Mouse (Mus musculus) hindlimb bud, embryonic 11.5 days (tissue): ENCODE data around the gene Dhx38.

Source experiments
- DNase-seq: peaks from one replicate; pipeline ENCODE4 v3.0.0-alpha.2; 2012; ENCODE audit warnings: low read depth, low spot score; ENCODE audit errors: extremely low spot score

Dhx38 gene

DNA sequence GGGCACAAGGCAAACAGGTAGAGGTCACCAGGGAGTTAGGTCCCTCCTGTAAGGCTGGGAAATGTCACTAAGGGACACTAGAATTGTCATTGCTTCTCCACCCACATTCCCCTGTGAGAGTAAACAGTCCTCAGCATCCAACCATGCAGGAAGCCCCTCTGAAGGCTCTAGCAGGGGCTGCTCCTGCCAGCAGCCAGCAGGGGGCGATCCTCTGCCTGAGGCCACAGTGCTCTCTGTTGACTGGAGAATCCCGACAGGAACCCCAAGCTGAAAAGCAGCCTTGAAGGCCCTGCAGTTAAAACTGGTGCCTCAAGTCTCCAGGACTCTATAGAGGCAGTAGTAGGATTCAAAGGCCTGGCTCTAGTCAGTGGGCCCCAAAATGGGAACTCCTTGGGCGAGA is 14.0 kb downstream of the Dhx38 start:
- DNase-seq: no peak

DNA sequence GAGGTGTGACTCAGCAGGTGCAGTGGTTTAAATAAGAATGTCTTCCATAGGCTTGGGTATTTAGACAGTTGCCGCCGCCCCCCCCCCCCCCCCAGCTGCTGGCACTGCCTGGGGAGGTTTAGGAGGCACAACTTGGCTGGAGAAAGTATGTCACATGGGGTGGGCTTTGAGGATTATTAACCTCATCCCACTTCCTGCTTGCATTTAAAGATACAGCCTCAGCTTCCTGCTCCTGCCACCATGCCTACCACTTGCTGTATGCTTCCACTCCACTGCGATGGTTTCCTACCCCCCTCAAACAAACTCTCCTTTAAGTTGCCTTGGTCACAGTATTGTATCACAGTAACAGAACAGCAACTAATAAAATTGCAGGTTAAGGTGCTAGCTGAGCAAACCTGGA is 21.6 kb downstream of the Dhx38 start:
- no peak for DNase-seq

DNA sequence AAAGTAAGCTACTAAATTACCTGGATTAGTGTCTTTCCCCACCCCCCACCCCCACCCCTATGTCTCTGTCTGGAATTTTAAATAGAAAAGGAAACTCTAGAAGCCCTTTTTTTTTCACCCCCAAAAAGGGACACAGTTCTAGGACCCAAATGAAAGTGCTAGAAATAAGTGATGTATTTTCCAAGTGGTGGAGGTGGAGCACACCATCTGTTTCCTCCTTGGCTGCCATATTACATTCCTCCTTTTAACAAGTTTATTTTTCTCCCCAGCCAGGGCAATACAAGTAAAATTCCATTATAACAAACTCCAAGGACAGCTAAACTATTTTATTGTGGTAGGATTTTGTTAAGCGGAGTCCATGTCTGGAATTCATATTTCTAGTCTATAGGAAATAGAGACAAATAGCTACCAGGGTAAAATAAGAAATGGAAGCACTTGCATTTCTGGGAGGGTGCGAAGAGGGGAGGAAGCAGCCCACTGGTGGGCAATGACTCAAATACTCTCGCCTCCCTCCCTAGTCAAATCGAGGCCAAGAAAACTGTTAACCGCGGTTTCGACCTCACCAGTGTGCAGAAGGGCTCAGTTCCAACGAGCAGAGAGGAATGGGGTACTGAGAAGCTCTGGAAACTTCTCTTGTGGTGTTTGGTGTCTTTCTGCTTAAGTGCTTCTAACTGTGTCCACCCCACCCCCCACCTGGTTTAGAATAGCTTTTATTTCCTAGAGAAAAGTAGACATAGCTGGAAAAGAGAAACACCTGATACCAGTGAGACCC is 22.7 kb downstream of the Dhx38 start:
- no peak for DNase-seq

DNA sequence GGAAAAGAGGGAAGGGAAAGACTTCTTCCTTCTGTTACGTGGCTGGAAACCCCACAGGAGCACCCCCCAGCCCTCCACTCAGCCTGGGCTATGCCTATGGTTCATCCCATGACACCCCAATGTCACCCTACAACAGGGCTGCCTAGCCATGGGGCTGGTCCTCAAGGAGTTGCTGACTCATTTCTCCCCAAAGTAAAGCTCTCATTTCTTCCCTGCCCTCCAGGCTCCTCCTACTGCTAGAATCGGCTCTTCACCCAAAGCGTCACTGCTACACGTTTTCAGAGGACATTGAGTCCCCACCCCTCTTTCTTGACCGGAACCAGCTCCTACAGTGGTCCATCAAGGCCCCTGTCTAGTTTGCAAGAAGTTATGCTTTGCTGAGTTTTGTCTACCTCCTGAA is 23.5 kb downstream of the Dhx38 start:
- no peak for DNase-seq

DNA sequence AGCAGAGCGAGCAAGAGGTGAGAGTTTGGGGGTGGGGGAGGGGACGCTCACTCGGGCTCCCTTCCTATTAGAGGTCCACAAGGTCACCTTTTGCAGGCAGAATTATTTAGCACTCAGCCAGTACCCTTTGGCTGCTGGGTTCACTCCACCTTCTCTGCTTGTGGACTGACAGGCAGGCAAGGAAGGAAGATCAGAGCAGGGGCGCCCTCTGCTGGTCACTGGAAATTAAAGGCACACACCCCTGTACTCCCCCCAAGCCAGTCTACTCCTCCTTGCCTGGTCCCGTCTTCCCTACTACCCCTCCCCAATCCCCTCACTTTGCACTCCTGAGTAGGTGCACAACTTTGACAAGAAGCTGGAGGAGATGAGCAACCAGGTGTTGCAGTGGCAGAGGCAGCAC is 29.0 kb downstream of the Dhx38 start:
- peak; percentile 60 for DNase-seq

DNA sequence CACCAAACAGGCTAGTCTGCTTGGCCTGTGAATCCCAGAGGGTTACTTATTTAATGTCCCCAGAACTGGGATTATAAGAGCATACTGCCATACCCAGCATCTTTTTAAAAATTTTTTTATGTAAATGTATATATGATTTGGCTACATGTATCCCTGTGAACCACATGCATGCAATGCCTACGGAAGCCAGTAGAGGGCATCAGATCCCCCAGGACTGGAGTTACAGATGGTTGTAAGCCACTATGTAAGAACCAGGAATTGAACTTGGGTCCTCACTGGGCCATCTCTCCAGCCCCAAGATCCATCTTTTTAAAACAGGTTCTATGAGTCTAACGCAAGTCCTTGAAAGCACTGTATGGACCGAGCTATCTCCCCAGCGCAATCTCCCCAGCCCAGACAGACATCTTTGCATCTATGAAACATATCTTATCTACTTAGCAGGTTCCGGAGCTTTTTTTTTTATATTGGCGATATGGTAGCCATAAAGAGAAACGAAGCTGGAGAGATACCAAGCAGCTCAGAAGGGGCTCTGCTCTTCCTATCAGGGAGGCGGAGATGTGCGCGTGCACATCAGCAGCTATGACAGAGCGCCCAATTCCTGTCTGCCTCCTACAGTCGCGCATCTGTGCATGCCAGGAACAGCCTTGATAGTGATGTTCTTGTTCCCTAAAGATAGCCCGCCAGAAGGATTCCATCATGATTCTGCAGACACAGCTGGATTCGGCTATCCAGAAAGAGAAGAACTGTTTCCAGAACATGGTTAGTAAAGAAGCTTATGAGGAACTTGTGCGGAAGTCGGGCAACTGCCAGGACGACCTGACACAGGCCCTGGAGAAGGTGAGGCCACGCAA is 30.3 kb downstream of the Dhx38 start:
- peak; percentile 42 for DNase-seq

DNA sequence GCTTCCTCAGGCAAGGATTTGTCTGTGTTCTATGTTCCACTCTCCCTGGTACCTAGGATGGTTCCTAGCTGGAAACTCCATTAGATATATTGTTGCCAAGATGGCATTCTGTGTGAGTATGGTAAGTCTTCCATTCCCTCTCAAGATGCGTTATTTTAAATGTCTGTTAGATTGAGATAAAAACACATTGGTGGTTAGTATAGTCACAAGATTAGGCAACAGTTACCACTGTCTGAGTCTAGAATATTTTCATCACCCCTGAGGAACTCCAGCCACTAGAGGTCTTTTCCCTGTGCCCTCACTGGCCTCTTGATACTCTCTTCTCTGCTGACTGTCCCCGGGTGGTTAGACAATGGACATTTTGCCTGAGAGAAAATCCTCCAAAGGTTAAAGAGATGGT is 41.7 kb downstream of the Dhx38 start:
- DNase-seq: no peak

DNA sequence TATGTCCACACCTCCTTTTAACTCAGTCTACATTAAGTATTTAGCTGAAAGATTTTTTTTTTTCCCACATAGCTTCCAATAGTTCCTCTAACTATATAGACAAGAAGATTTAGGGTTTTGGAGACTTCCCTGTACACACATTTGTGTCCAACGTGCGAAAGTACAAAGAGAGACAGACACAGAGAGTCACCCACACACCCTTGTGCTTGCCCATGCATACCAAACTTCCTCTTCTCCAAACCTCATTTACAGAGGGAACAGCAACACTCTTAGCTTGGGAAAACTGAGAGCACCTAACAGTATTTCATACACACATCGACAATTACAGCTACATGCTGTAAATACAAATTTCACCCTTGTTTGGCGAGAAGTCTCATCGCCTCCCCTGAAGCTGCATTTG is 60.1 kb downstream of the Dhx38 start:
- no peak for DNase-seq

DNA sequence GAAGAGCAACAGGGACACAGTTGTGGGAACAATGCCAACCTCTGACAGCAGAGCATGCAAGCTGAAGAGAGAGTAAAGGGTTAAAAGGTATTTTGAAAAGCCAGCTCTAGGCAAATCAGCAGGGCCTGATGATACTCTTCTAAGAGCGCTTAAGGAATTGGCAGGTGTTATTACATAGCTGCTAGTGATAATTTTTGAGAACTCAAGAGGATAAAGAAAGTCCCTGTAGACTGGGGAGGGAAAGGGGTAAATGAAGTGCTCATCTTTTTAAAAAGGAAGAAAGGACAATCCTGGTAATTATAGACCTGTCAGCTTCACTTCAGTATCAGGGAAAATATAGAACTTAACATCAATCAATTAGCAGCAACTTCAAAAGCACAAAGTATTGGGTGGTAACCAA is 62.1 kb downstream of the Dhx38 start:
- no peak for DNase-seq

DNA sequence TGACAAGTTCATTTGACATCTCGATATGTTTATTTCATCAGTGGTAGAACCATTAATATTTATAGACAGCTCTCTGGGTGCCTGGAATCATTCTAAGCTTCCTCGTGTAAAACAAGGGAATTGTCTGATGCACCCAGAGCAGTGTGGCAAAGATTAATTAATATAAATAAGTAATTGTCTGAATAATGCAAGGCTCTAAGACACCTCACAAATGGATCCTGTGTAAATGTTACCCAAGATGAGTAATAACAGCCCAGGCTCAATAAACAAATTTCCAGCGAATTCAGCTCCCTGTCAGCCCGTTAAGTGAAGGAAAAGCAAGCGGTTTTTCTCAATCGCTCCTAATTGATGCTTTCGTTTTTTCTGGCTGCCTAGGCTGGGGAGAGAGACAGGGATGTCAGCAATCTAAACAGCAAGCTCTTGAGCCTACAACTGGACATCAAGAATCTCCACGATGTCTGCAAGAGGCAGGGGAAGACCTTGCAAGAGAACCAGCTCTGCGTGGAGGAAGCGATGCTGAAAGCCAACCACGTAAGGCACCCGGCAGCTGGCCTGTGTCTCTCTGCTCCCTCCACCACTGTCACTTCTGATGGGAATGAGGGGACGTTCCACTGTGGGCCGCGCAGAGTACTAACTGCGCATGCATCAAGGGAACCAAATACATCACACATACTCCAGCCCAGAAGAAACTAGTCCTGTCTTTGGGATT is 66.5 kb downstream of the Dhx38 start:
- DNase-seq: no peak
